Mouse (Mus musculus) liver, embryonic 11.5 days (tissue): Measurements from ENCODE around the gene Phactr4. TPM values are rescaled to one million over a fixed set of nuclear protein-coding genes. Genes with fewer than 3 reads are reported as not detected.

Source experiments
- ATAC-seq: fragments of 200-750 bp; cut with Nextera tagmentation; replicated peaks from 2 replicates; pipeline ENCODE4 v1.8.0; 2017; ENCODE audit warnings: moderate number of reproducible peaks, mild to moderate bottlenecking, moderate TSS enrichment, moderate library complexity; ENCODE audit not compliant: low FRiP score
- DNase-seq: peaks from one replicate; pipeline ENCODE4 v3.0.0-alpha.2; 2017; ENCODE audit warnings: low spot score
- H3K27ac ChIP-seq: fragments of 300-500 bp; sonication (generic); 2 replicates; pipeline ENCODE4 v1.5.1; 2014; ENCODE audit warnings: mild to moderate bottlenecking, low read depth, low read length, control low read depth
- H3K27me3 ChIP-seq: fragments of 300-500 bp; sonication (generic); replicated peaks from 2 replicates; pipeline ENCODE4 v1.6.1; 2014; ENCODE audit warnings: low read length, mixed read lengths; ENCODE audit not compliant: control insufficient read depth, insufficient read depth
- H3K36me3 ChIP-seq: fragments of 300-500 bp; sonication (generic); 2 replicates; pipeline ENCODE4 v1.6.1; 2014; ENCODE audit warnings: mild to moderate bottlenecking, low read length, moderate library complexity, mixed read lengths; ENCODE audit not compliant: control insufficient read depth, insufficient read depth
- H3K4me1 ChIP-seq: fragments of 300-500 bp; sonication (generic); replicated peaks from 2 replicates; pipeline ENCODE4 v1.6.1; 2014; ENCODE audit warnings: low read length, mixed read lengths; ENCODE audit not compliant: control insufficient read depth, insufficient read depth
- H3K4me2 ChIP-seq: fragments of 300-500 bp; sonication (generic); 2 replicates; pipeline ENCODE4 v1.6.1; 2014; ENCODE audit warnings: mild to moderate bottlenecking, control low read depth, moderate library complexity
- H3K4me3 ChIP-seq: fragments of 300-500 bp; sonication (generic); 2 replicates; pipeline ENCODE4 v1.5.1; 2014; ENCODE audit warnings: low read depth, low read length, control low read depth
- H3K9ac ChIP-seq: fragments of 300-500 bp; sonication (generic); 2 replicates; pipeline ENCODE4 v1.6.1; 2014; ENCODE audit warnings: low read depth, low read length, control low read depth
- H3K9me3 ChIP-seq: fragments of 300-500 bp; sonication (generic); 2 replicates; pipeline ENCODE4 v1.6.1; 2016; ENCODE audit warnings: low read length, inconsistent platforms, mixed read lengths; ENCODE audit not compliant: control insufficient read depth
- WGBS: fragments of 180-500 bp; shearing (Covaris S2); extraction: QIAGEN DNeasy Blood & Tissue Kit; methylation state at CpG from one replicate; pipeline ENCODE4 v1.1.7; 2014; 5-methylcytosine and 5-hydroxymethylcytosine counted together
- polyA plus RNA-seq: library from polyadenylated mRNA; unstranded; fragments of >200 nt; fragmentation: Nextera tagmentation; extraction: Ambion mirVana; gene quantifications from 2 replicates; pipeline ENCODE4 v1.2.1, GENCODE M21; 2014

Gene Phactr4
- polyA plus RNA-seq, 1 experiment from 2014 or later: 32.4 TPM

GRCm38 (mm10) chr4:132454216-132454615 lies 31.9 kb upstream of the Phactr4 start:
- Histone ChIP-seq H3K4me2 (no peak overlapping the region), H3K4me1 (no peaks in the 10 kb centered on the region), H3K27me3 (no peaks in the 10 kb centered on the region), H3K4me3 (no peak overlapping the region), H3K36me3 (peaks cover 11% of the 10 kb centered on the region), H3K27ac (no peak overlapping the region), H3K9ac (no peak overlapping the region), H3K9me3 (no peaks in the 10 kb centered on the region)
- ATAC-seq (no peak), DNase-seq (no peak)
- 82% methylated on average over 6 of the region's 6 CpGs for WGBS

GRCm38 (mm10) chr4:132449778-132450177 lies 27.5 kb upstream of the Phactr4 start:
- H3K27me3 ChIP-seq: no peaks in the 10 kb centered on the region
- H3K4me3 ChIP-seq: no peak overlapping the region
- H3K4me2 ChIP-seq: no peak overlapping the region
- no peaks in the 10 kb centered on the region for H3K36me3 ChIP-seq
- DNase-seq: no peak
- 62% methylated on average over 3 of the region's 3 CpGs for WGBS
- no peak overlapping the region for H3K27ac ChIP-seq
- H3K9me3 ChIP-seq: no peaks in the 10 kb centered on the region
- no peak overlapping the region for H3K9ac ChIP-seq
- ATAC-seq: no peak
- H3K4me1 ChIP-seq: no peaks in the 10 kb centered on the region

- H3K4me2 ChIP-seq: no peak overlapping the region
- H3K9ac ChIP-seq: no peak overlapping the region
- 71% methylated on average over 12 of the region's 12 CpGs for WGBS
Measured at GRCm38 (mm10) chr4:132446105-132446504, 23.8 kb upstream of the Phactr4 start.

GRCm38 (mm10) chr4:132444516-132444915 lies 22.2 kb upstream of the Phactr4 start:
- 84% methylated on average over 8 of the region's 8 CpGs for WGBS
- Histone ChIP-seq H3K4me2 (no peak overlapping the region), H3K9ac (no peak overlapping the region), H3K4me1 (no peaks in the 10 kb centered on the region), H3K27ac (no peak overlapping the region), H3K4me3 (no peak overlapping the region), H3K27me3 (no peaks in the 10 kb centered on the region), H3K36me3 (no peaks in the 10 kb centered on the region), H3K9me3 (no peaks in the 10 kb centered on the region)
- DNase-seq: no peak
- ATAC-seq: no peak

More at GRCm38 (mm10) chr4:132446105-132446504, 23.8 kb upstream of the Phactr4 start:
- H3K4me1 ChIP-seq: no peaks in the 10 kb centered on the region
- no peak overlapping the region for H3K4me3 ChIP-seq
- H3K27ac ChIP-seq: no peak overlapping the region
- H3K36me3 ChIP-seq: no peaks in the 10 kb centered on the region
- ATAC-seq: no peak
- DNase-seq: no peak
- H3K27me3 ChIP-seq: no peaks in the 10 kb centered on the region
- no peaks in the 10 kb centered on the region for H3K9me3 ChIP-seq

GRCm38 (mm10) chr4:132437857-132438256 lies 15.6 kb upstream of the Phactr4 start:
- H3K9me3 ChIP-seq: no peaks in the 10 kb centered on the region
- no peaks in the 10 kb centered on the region for H3K27me3 ChIP-seq
- no peak for DNase-seq
- H3K9ac ChIP-seq: no peak overlapping the region
- 48% methylated on average over 11 of the region's 11 CpGs for WGBS
- peak overlapping the region; percentile 2 for H3K4me2 ChIP-seq
- no peak for ATAC-seq
- no peak overlapping the region for H3K4me3 ChIP-seq
- H3K36me3 ChIP-seq: no peaks in the 10 kb centered on the region
- H3K4me1 ChIP-seq: no peaks in the 10 kb centered on the region
- H3K27ac ChIP-seq: no peak overlapping the region

GRCm38 (mm10) chr4:132432717-132433372 lies 10.6 kb upstream of the Phactr4 start:
- WGBS: 12% methylated on average over 14 of the region's 14 CpGs
- H3K4me3 ChIP-seq: peak overlapping the region; percentile 14; the same call in 1 of the 2 replicates
- H3K9me3 ChIP-seq: no peaks in the 10 kb centered on the region
- no peaks in the 10 kb centered on the region for H3K36me3 ChIP-seq
- ATAC-seq: no peak
- no peaks in the 10 kb centered on the region for H3K27me3 ChIP-seq
- H3K9ac ChIP-seq: 0 out of 2 replicates have a peak overlapping the region, but pooled peaks have one; percentile 4
- no peak overlapping the region for H3K27ac ChIP-seq
- peak overlapping the region; percentile 54 for H3K4me2 ChIP-seq
- DNase-seq: no peak
- peaks cover 9% of the 10 kb centered on the region for H3K4me1 ChIP-seq

GRCm38 (mm10) chr4:132428022-132428542 lies 5.8 kb upstream of the Phactr4 start:
- Histone ChIP-seq H3K4me3 (no peak overlapping the region), H3K9me3 (no peaks in the 10 kb centered on the region), H3K9ac (no peak overlapping the region), H3K4me2 (peak overlapping the region; percentile 9), H3K36me3 (no peaks in the 10 kb centered on the region), H3K4me1 (peaks cover 26% of the 10 kb centered on the region), H3K27ac (peak overlapping the region; percentile 71), H3K27me3 (no peaks in the 10 kb centered on the region)
- WGBS: 19% methylated on average over 9 of the region's 9 CpGs
- DNase-seq: peak; percentile 64
- ATAC-seq: peak; percentile 96

GRCm38 (mm10) chr4:132427493-132427892 lies 5.2 kb upstream of the Phactr4 start:
- H3K9me3 ChIP-seq: no peaks in the 10 kb centered on the region
- no peak for DNase-seq
- H3K4me3 ChIP-seq: no peak overlapping the region
- H3K4me1 ChIP-seq: peaks cover 26% of the 10 kb centered on the region
- peak overlapping the region; percentile 71 for H3K27ac ChIP-seq
- 66% methylated on average over 4 of the region's 4 CpGs for WGBS
- H3K9ac ChIP-seq: no peak overlapping the region
- no peaks in the 10 kb centered on the region for H3K36me3 ChIP-seq
- H3K27me3 ChIP-seq: no peaks in the 10 kb centered on the region
- H3K4me2 ChIP-seq: peak overlapping the region; percentile 9
- ATAC-seq: no peak; the same call in 1 of the 2 replicates

GRCm38 (mm10) chr4:132426021-132426420 lies 3.7 kb upstream of the Phactr4 start:
- DNase-seq: no peak
- 24% methylated on average over 2 of the region's 2 CpGs for WGBS
- H3K4me3 ChIP-seq: no peak overlapping the region
- 0 out of 2 replicates have a peak overlapping the region, but pooled peaks have one; percentile 20 for H3K4me2 ChIP-seq
- no peak for ATAC-seq
- peaks cover 27% of the 10 kb centered on the region for H3K4me1 ChIP-seq
- H3K9ac ChIP-seq: no peak overlapping the region
- no peaks in the 10 kb centered on the region for H3K27me3 ChIP-seq
- H3K36me3 ChIP-seq: no peaks in the 10 kb centered on the region
- no peaks in the 10 kb centered on the region for H3K9me3 ChIP-seq
- H3K27ac ChIP-seq: peak overlapping the region; percentile 29; the same call in 1 of the 2 replicates
